Mouse (Mus musculus) heart, postnatal 0 days (tissue): ENCODE measurements at regions not wholly inside any gene's neighbourhood (a gene's known extent, or its start where the extent isn't known, plus 50 kb on each side); places are given as distances from the start of the nearest gene placed in this dataset.

Experiments used
- ATAC-seq: fragments of 200-750 bp; cut with Nextera tagmentation; 2 replicates; pipeline ENCODE4 v1.8.0; 2017; ENCODE audit warnings: low read depth, moderate number of reproducible peaks, moderate library complexity; ENCODE audit not compliant: insufficient read depth
- DNase-seq: peaks from one replicate; pipeline ENCODE4 v3.0.0-alpha.2; 2016; ENCODE audit warnings: low spot score
- H3K27ac ChIP-seq: fragments of 300-500 bp; sonication (generic); 2 replicates; pipeline ENCODE4 v1.5.1; 2014; ENCODE audit warnings: low read depth, mild to moderate bottlenecking
- H3K27me3 ChIP-seq: fragments of 300-500 bp; sonication (generic); 2 replicates; pipeline ENCODE4 v1.6.1; 2014; ENCODE audit warnings: low read length, mixed read lengths; ENCODE audit not compliant: control insufficient read depth, insufficient read depth
- H3K36me3 ChIP-seq: fragments of 300-500 bp; sonication (generic); replicated peaks from 2 replicates; pipeline ENCODE4 v1.6.1; 2014; ENCODE audit warnings: low read length, mixed read lengths; ENCODE audit not compliant: control insufficient read depth, insufficient read depth
- H3K4me1 ChIP-seq: fragments of 300-500 bp; sonication (generic); 2 replicates; pipeline ENCODE4 v1.6.1; 2014; ENCODE audit warnings: antibody characterized with exemption; ENCODE audit not compliant: control insufficient read depth, insufficient read depth
- H3K4me2 ChIP-seq: fragments of 300-500 bp; sonication (generic); 2 replicates; pipeline ENCODE4 v1.6.1; 2014; ENCODE audit warnings: low read depth, mild to moderate bottlenecking, low read length, moderate library complexity
- H3K4me3 ChIP-seq: fragments of 300-500 bp; sonication (generic); 2 replicates; pipeline ENCODE4 v1.5.1; 2014; ENCODE audit warnings: low read depth, low read length
- H3K9ac ChIP-seq: fragments of 300-500 bp; sonication (generic); replicated peaks from 2 replicates; pipeline ENCODE4 v1.6.1; 2014; ENCODE audit warnings: low read depth, low read length, mixed read lengths
- H3K9me3 ChIP-seq: fragments of 300-500 bp; sonication (generic); replicated peaks from 2 replicates; pipeline ENCODE4 v1.6.1; 2016; ENCODE audit warnings: low read length; ENCODE audit not compliant: control insufficient read depth
- CTCF ChIP-seq: IDR thresholded peaks from 2 replicates; pipeline ENCODE4 v1.5.1; 2016; ENCODE audit warnings: antibody characterized with exemption, control low read depth, low read depth
- EP300 ChIP-seq: IDR thresholded peaks from 2 replicates; pipeline ENCODE4 v1.6.1; 2016; ENCODE audit warnings: antibody characterized with exemption, low read depth
- WGBS: fragments of 180-500 bp; shearing (Covaris S2); extraction: QIAGEN DNeasy Blood & Tissue Kit; methylation state at CpG from one replicate; pipeline ENCODE4 v1.1.7; 2014; 5-methylcytosine and 5-hydroxymethylcytosine counted together

GRCm38 (mm10) chr13:37600172-37600571, 178.0 kb upstream of the Rreb1 start:
- H3K27me3 ChIP-seq, result no peaks in the 10 kb centered on the region
- no peaks in the 10 kb centered on the region for H3K9me3 ChIP-seq
- peaks cover 29% of the 10 kb centered on the region for H3K4me1 ChIP-seq
- H3K36me3 ChIP-seq, result no peaks in the 10 kb centered on the region
- no peak overlapping the region for H3K4me3 ChIP-seq
- no peak overlapping the region for H3K9ac ChIP-seq
- ATAC-seq, result no peak
- WGBS, result 90% methylated on average over 9 of the region's 9 CpGs
- TF ChIP-seq CTCF (no peak), EP300 (no peak)
- H3K4me2 ChIP-seq, result no peak overlapping the region
- no peak overlapping the region for H3K27ac ChIP-seq
- no peak for DNase-seq

GRCm38 (mm10) chr13:37601068-37601467, 177.1 kb upstream of the Rreb1 start:
- Histone ChIP-seq H3K4me3 (no peak overlapping the region), H3K27ac (no peak overlapping the region), H3K9ac (no peak overlapping the region), H3K27me3 (no peaks in the 10 kb centered on the region), H3K9me3 (no peaks in the 10 kb centered on the region), H3K4me2 (no peak overlapping the region), H3K4me1 (peaks cover 29% of the 10 kb centered on the region), H3K36me3 (no peaks in the 10 kb centered on the region)
- WGBS, result 58% methylated on average over 7 of the region's 7 CpGs
- ATAC-seq (no peak), DNase-seq (no peak)
- no peak for TF ChIP-seq EP300
- TF ChIP-seq CTCF, result no peak

GRCm38 (mm10) chr13:37602256-37602655, 175.9 kb upstream of the Rreb1 start:
- no peak for TF ChIP-seq CTCF
- peak; percentile 99 for TF ChIP-seq EP300
- Histone ChIP-seq H3K4me1 (peaks cover 29% of the 10 kb centered on the region), H3K4me2 (no peak overlapping the region), H3K36me3 (no peaks in the 10 kb centered on the region), H3K27me3 (no peaks in the 10 kb centered on the region), H3K9me3 (no peaks in the 10 kb centered on the region), H3K4me3 (no peak overlapping the region), H3K27ac (peak overlapping the region; percentile 80), H3K9ac (no peak overlapping the region)
- peak; percentile 93 for ATAC-seq
- DNase-seq, result peak; percentile 93
- WGBS, result 21% methylated on average over 4 of the region's 4 CpGs

GRCm38 (mm10) chr13:37603226-37603994, 174.8 kb upstream of the Rreb1 start:
- no peak overlapping the region for H3K4me2 ChIP-seq
- peaks cover 29% of the 10 kb centered on the region for H3K4me1 ChIP-seq
- no peak overlapping the region for H3K27ac ChIP-seq
- 79% methylated on average over 8 of the region's 8 CpGs for WGBS
- no peak for DNase-seq
- no peaks in the 10 kb centered on the region for H3K9me3 ChIP-seq
- ATAC-seq, result no peak
- no peak overlapping the region for H3K9ac ChIP-seq
- no peaks in the 10 kb centered on the region for H3K36me3 ChIP-seq
- TF ChIP-seq EP300 (no peak), CTCF (no peak)
- H3K4me3 ChIP-seq, result no peak overlapping the region
- no peaks in the 10 kb centered on the region for H3K27me3 ChIP-seq

GRCm38 (mm10) chr13:37606250-37606649, 171.9 kb upstream of the Rreb1 start:
- no peak for DNase-seq
- H3K4me2 ChIP-seq, result no peak overlapping the region
- ATAC-seq, result no peak
- no peak overlapping the region for H3K27ac ChIP-seq
- H3K36me3 ChIP-seq, result no peaks in the 10 kb centered on the region
- no peaks in the 10 kb centered on the region for H3K27me3 ChIP-seq
- H3K4me3 ChIP-seq, result no peak overlapping the region
- WGBS, result 86% methylated on average over 5 of the region's 5 CpGs
- no peak for TF ChIP-seq EP300
- TF ChIP-seq CTCF, result no peak
- H3K9ac ChIP-seq, result no peak overlapping the region
- H3K9me3 ChIP-seq, result no peaks in the 10 kb centered on the region
- H3K4me1 ChIP-seq, result peaks cover 29% of the 10 kb centered on the region

- H3K9me3 ChIP-seq, result no peaks in the 10 kb centered on the region
- peaks cover 7% of the 10 kb centered on the region for H3K4me1 ChIP-seq
- ATAC-seq (no peak), DNase-seq (no peak)
- H3K4me3 ChIP-seq, result no peak overlapping the region
- no peak overlapping the region for H3K4me2 ChIP-seq
- no peak overlapping the region for H3K27ac ChIP-seq
- no peaks in the 10 kb centered on the region for H3K27me3 ChIP-seq
- TF ChIP-seq EP300, result no peak
- 73% methylated on average over 5 of the region's 5 CpGs for WGBS
- no peaks in the 10 kb centered on the region for H3K36me3 ChIP-seq
- no peak overlapping the region for H3K9ac ChIP-seq
Measured at GRCm38 (mm10) chr13:37609085-37609484, 169.1 kb upstream of the Rreb1 start.
